Mouse (Mus musculus): ENCODE measurements around the gene Ldhd. TPM values are rescaled to one million over a fixed set of nuclear protein-coding genes. Genes with fewer than 3 reads are reported as not detected.

Gene Ldhd
- 1 to 10 TPM; 7.0 to 8.3 TPM for total RNA-seq (2021)
- long read RNA-seq, partial matches to known transcripts = 2 of 7 reads
- long read RNA-seq, other reads (novel, unspliced or antisense) = 2 of 7 reads

DNA sequence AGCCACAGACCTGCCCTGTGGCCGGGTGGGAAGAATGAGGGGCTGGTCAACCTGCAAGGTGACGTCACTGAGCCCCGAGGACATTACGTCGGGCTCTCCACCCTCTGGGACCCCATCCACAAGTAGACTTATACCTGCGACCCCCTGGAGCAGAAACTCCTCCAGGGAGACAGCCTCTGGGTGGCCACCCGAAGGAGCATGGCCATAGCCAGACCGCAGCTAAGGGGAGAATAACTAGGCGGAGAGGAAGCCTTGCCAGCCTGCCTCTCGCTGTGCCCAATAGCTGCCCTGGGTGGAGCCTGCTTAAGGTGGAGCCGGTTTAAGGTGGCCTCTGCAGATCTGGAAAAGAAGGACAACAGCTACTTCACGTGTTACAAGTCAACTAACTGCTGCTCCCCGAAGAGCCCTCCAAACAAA, at the start of gene Ldhd:
Ldhd (minus strand) TSS at position 270 of the 417 bp plus-strand sequence.
- DNase-seq (ENCODE audit: low spot score in 2 of 2) = peak in 1 of 2 experiments; percentile 42

DNA sequence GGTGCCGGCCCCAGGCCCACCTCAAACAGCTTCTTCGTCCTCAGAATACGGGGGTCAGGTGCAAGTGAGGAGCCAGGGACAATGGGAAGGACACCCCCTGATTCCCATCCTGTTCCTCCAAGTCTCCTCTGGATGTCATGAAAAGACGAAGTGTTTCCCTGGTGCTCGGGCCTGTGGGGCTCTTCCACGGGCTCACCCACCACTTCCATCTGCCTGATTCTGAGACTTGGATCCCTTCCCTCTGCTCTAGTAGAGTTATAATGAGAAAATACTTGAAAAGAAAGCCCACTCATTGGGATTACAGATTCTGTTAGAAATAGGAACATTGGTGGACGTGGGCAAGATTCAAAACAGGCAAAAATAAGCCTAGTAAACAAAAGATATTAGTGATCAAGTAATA, 48.7 kb upstream of the Ldhd start:
- DNase-seq (ENCODE audit: low spot score in 2 of 2) = peak; percentile 22 to 78

DNA sequence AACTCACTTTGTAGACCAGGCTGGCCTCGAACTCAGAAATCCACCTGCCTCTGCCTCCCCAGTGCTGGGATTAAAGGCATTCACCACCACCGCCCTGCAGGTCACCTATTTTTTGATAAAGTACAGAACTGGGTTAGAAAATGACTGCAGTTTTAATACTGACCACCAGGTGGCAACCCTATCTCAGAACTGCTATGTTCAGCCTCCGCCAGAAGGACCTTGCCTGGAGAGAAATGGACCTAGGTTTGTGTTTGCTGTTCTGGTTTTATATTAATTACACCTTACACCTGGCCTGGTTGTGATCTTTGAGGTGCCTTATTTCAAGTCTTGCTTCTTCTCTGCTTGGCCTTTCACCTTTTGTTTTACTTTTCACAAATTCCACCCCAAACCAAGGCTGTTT, 47.9 kb upstream of the Ldhd start:
- peak; percentile 22 to 82 for DNase-seq (ENCODE audit: low spot score in 2 of 2)

DNA sequence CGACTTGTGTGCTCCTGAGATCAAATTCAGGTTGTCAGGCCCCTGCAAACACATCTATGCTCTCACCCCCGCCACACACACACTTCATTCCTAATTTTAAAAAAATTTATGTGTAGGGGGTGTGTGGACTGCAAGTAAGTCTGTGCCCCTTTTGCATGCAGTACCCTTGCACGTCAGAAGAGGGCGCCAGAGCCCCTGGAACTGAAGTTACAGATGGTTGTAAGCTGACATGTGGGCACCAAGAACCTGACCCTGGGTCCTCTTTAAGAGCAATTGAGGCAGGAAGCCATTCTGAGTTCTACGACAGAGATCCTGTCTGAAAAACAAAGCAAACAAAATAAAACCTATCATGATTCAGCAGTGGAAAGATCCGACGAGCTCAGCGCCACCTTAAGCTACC, 46.1 kb upstream of the Ldhd start:
- no peak for DNase-seq (ENCODE audit: low spot score in 2 of 2)

DNA sequence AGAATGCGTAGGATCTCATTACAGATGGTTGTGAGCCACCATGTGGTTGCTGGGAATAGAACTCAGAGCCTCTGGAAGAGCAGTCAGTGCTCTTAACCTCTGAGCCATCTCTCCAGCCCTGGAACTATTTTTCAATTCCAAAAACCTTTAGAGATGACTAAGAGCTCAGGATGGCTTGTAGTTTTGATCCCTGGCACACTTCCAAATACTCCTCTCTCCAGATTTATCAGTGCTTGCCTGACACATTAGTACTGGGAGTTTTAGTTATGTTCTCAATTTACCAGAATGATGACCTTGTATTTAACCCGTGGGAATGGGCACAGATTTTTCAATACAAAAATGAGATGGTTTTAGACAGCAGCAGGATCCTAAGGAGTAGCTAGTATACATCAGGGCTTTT, 36.6 kb upstream of the Ldhd start:
- DNase-seq (ENCODE audit: low spot score in 2 of 2) = peak in 1 of 2 experiments; percentile 32

DNA sequence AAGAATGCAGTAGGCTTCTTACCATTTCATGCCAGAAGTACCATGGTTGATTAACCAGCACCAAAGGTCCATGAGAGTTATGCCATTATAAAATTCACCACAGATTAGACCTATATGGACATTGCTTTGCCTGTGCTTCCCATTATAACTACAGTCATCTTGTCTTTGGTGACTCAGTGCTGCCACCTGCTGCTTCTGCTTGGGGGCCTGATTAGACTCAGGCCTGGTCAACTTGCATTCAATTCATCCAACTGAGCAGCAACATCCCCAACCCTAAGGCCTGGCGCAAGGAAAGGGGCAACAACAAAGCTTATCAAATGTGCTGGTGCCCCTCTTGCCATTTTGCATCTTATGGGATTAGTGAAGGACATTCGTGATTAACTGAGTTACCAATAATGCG, 32.3 kb upstream of the Ldhd start:
- DNase-seq (ENCODE audit: low spot score in 2 of 2) = peak; percentile 40 to 87

DNA sequence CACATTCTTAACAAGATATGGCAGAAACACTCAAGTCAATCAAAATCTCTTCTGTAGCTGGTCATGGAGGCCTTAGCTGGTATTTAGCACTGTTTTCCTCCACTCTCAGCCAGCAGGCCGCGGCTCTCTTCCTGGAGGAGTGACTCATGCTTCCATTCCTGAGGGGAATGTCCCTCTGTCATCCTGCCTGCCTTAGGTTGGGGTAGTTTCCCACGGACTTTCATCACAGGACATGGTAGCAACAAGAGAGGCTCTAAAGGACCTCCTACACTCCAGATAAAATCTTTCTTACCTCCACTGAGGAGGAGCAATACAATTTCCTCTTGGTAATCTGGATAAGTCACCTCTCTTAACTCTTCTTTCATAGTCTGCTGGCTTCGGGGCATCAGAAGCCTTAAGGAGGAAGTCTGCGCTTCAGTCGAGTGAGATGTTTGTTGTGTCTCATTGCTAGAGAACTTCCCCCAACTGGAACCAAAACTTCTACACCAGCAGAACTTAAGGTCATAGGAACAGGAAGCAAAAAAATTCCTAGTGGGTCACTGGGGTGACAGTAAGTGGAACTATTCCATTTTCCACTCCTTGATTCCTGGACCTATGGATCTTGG, 28.7 kb upstream of the Ldhd start:
- no peak for DNase-seq (ENCODE audit: low spot score in 2 of 2)

DNA sequence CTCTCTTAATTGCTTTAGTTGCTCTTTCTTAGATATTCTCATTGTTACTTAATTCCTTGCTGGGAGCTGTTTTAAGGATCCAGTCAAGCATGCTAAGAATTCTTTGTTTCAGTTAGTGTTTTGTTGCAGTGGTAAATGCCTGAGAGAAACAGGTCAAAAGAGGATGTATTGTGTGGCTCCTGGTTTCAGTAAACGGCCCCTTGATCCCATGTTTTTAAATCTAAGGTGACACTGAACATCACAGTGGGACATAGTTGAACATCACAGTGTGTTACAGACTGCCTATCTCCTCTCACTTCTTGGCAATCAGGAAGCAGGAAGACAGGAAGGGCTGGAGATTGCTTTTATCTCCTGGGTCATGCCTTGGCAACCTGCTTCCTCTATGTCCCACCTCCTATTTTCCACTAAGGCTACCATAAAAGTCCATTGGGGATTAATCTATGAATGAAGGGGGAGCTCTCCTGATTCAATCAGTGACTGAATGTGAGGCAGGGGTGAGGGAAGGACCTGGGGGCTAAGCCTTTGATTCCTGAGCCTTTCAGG, 27.2 kb upstream of the Ldhd start:
- DNase-seq (ENCODE audit: low spot score in 2 of 2) = no peak

DNA sequence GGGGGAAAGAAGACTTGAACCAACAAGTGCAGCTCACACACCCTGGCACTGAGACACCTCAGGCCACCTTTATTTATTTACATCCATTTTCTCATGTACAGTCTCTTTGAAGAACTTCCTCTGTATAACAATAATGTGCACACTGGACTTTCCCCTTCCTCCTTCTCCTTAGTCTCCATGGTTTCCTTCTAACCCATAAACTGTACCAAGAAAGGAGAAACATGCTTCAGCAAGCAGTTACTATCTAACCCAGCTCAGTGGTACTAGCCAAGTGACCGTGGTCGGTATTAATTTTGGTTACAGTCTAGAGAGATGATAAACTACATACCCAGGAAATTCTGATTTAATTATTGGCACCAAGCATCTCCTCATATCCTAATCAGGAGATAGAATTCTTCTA, 23.4 kb upstream of the Ldhd start:
- no peak for DNase-seq (ENCODE audit: low spot score in 2 of 2)

DNA sequence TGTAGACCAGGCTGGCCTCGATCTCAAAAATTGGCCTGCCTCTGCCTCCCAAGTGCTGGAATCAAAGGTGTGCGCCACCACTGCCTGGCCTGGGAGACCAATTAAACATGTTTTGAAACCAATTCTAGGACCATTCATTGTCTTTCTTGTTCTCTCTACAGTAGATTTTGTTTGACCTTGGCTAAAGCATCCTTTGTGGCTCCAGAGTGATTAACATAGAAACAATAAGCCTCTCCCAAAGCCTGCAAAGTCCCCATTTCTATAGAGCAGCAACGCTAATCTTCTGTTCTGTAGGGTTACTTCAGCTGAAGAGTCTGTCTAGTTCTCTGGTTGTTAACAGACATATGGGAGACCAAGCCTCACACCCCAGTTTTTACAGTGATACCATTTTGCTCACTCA, 20.5 kb upstream of the Ldhd start:
- DNase-seq (ENCODE audit: low spot score in 2 of 2) = no peak

DNA sequence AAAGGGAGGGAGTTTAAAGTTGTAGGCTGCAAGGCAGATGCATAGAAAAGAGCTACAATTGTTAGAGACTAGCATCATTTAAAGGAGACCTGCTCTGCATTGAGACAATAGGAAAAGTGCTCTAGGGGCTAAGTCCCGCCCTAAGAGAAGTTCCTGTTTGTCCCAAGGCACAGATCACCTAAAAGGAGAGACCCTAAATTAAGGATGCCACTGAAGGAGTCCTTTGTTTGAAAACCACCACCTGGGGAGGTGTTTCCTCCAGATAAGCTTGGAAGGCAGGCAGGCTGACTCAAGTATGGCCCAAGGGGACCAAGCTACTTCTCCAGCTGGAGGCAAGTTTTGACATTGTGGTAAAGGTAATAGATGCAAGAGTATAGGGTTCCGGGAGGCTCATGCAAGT, 18.7 kb upstream of the Ldhd start:
- no peak for DNase-seq (ENCODE audit: low spot score in 2 of 2)

DNA sequence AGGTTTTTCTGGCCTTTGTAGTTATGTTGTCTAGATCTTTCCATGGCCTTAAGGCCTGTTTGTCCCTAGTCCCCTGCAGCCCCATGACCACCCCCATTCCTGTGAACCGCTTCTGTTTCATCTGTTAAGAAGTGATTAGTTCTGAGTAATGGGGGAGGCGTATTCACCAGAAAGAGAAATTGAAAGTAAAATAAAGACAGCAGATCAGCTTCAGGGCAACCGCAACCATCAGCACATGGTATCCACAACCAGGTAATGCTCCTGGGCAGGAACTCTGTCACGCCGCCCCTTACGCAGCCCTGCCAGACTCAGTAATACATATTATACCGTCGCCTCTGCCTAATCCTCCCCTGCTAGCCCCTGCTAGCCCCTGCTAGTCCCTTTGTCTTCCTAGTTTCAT, 15.5 kb upstream of the Ldhd start:
- no peak for DNase-seq (ENCODE audit: low spot score in 2 of 2)

DNA sequence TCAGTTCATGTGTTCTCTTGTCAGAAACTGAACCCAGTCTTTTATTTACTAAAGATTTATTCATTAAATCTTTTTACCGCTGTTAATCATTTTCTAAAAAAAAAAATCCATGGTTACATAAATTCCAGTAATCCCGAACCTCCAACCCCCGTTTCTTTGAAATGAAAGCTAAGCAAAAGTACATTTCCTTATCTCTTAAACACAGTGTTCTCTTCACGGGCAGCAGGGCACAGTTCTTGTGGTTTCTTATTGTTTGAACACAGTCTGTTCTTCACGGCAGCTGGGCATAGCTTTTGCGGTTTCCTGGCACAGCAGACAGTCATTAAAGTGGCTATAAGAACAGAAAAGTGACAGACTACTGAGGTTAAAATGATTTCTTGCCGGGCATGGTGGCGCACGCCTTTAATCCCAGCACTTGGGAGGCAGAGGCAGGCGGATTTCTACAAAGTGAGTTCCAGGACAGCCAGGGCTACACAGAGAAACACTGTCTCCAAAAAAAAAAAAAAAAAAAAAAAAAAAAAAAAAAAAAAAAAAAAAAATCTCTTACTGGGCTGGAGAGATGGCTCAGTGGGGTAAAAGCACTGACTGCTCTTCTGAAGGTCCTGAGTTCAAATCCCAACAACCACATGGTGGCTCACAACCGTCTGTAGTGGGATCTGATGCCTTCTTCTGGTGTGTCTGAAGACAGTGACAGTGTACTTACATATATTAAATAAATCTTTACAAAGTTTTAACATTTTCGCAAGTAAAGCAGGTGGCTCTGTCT, 14.3 kb upstream of the Ldhd start:
- peak in 1 of 2 experiments; percentile 54 for DNase-seq (ENCODE audit: low spot score in 2 of 2)

DNA sequence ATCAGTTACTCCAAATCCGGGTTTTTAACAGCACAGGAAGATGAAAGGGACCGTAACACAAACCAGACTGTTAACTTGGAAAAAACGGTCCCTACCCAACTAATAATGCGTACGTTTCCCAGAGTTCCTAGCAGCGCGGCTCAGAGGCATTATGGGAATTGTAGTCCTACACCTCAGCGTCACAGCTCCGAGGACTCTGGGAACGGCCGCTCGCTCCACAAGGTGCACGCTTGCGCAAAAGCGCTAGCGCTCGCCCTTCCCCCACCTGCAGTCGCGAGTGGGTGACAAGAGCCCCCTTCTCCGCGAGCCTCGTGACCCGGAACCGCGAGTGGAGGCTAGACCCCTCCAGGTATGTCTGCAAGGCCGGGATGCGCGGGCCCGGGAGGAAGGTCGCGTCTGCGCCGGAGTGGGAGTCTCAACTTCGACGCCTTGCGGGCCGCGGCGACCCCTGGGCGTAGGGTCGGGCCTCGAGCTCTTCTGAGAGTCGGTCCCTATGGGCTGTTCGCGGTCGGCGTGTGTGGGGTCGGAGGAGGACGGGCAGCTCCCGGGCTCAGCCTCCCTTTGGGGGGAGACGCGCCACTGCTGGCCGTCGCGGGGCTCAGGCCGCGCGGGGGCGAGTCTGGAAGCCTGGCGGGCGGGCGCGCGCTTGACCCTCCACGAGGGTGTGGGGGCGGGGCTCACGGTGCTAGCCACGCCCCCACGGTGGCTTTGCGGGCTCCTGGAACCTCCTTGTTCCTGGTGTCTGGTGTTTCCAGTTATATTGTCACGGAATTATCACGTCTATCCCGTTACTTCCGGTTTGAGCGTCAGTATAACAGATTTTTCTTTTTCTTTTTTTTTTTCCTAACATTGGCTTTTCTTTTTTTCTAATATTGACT, 13.3 kb upstream of the Ldhd start, which contains the start of gene Zfp1:
Zfp1 (plus strand) TSS at position 138 of the 878 bp plus-strand sequence.
- peak; percentile 91 to 96 for DNase-seq (ENCODE audit: low spot score in 2 of 2)

DNA sequence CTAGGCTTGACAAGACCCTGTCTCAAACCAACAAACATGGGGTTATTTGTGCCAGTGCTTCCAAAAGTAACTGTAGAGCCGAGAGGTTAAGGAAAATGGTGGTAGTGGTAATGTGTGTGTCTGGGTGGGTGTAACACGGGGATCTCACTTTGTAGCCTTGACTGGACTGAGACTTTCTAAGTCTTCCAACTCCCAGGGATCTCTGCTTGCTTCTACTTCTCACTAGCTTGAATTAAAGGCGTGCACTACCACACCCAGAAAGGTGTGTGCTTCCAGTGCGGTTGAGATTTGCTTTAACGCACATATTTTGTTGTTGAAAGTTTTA, 12.7 kb upstream of the Ldhd start:
- no peak for DNase-seq (ENCODE audit: low spot score in 2 of 2)

DNA sequence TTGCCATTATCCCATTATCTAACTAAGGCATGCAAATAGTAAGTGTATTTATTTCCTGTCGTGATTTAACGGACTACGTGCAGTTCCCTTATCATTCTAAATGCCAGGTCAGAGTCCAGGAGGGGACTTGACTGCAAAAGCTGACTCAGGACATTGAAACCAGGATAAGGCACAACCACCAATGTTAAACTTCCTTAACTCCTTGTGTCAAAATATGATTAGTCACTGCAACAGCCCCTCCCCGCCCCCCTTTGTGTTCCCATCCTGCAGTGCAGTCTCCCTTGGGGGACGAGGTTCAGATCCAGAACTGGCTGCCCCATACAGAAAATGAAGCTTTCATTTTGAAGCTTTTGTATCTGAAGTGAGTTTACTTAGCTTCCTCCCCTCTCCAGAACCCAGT, 12.3 kb upstream of the Ldhd start:
- no peak for DNase-seq (ENCODE audit: low spot score in 2 of 2)

DNA sequence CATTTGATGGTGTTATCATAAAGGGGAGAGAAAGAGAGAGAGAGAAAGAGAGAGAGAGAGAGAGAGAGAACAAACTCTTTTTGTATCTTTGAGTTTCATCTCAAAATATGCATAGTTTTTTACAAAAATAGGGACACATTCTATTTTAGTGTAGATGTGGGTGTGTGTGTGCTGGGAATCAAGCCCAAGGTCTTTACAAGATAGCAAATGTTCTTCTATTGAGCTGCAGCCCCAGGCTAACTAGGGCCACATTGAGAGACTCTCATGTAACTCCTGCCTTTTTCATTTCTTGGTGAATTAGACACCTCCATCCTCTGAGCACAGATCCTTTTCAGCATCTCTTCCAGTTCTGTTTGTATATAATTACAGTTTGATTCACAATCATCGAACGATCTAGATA, 10.9 kb upstream of the Ldhd start:
- no peak for DNase-seq (ENCODE audit: low spot score in 2 of 2)

DNA sequence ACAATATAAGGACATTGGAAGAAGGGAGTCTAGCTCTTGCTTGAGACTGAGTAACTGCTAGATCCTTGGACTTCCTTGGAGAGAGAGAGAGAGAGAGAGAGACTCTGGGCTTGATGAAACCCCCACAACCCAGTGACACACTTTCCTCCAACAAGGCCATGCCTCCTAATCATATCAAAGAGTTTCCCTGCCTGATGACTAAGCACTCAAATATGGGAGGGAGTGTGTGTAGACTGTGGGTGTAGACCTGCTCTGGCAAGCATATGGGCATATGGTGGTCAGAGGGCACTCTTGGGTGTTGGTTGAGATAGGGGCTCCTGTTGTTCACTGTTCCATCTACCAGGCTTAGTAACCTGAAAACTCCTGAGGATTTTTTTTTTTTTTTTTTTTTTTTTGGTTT, 7.9 kb upstream of the Ldhd start:
- DNase-seq (ENCODE audit: low spot score in 2 of 2) = no peak

DNA sequence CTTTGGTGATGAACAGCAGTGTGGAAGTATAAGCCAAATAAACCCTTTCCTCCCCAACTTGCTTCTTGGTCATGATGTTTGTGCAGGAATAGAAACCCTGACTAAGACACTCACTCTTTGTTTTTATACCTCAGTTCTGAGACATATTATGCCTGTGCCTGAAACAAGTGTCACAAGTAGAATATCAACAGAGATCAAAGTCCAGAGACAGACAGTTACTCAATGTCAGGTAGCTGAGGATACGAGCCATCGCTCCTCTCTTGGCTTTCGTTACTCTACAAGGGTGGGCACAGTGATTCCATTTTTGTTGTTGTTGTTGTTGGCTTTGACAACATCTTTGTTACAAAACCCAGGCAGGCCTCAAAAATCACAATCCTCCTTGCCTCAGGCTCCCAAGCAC, 2.8 kb upstream of the Ldhd start:
- no peak for DNase-seq (ENCODE audit: low spot score in 2 of 2)

DNA sequence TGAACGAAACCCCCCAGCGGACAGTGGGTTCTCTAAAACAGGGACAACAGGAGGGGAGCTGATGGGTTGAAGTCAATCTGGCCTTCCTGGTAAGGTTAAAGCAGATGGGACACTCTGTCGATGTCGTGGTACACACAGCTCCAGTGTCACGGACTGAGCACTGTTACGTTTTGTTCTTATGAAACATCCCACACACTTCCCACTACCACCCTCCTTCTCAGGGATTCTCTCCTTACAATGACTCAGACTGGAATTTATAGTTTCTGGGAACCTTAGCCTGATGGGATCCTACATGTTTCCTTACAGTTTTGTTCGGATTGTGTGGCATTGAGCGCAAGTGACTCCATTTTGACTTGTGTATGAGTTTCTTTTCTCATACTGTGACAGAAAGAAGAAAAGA, 1.4 kb upstream of the Ldhd start:
- DNase-seq (ENCODE audit: low spot score in 2 of 2) = no peak

DNA sequence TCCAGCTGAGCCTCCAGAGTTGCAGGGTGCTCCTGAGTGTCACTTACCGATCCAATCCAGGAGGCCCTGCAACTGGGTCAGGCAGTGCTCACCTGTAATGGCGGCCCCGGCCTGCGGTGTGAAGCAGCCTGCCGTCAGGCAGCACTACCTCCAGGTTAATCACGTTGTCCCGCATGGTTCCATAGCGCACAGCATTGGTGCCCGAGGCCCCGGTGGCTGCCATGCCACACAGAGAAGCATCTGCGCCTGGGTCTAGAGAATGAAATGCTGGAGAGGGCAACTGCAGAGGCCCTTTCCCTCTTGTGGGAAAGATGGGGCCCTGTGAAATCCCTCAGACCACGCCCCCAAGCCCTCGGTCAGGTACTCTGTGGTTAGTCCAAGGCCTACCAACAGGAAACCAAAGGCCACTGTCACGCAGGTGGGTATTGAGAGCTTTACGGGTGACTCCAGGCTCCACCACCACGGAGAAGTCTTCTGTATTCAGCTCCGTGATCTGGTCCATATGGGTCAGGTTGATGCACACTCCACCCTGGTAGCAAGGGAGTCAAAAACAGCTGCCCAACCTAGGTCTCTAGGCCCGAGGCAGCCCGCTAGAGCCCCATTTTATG, 1.2 kb downstream of the Ldhd start:
- DNase-seq (ENCODE audit: low spot score in 2 of 2) = no peak
